Mouse (Mus musculus) limb, embryonic 12.5 days (tissue): ENCODE measurements around the gene Cask. TPM values are rescaled to one million over a fixed set of nuclear protein-coding genes. Genes with fewer than 3 reads are reported as not detected.
"Not testable (repeated sequence)": the region's sequence is repeated elsewhere in the genome, so short reads cannot be mapped to it uniquely, and the experiment has no call there.

ENCODE experiments used
- ATAC-seq: fragments of 200-750 bp; cut with Nextera tagmentation; 2 replicates; pipeline ENCODE4 v1.8.0; 2017; ENCODE audit warnings: low read depth, moderate TSS enrichment; ENCODE audit not compliant: insufficient number of reproducible peaks, insufficient read depth, low FRiP score, low TSS enrichment
- H3K27ac ChIP-seq: fragments of 300-500 bp; sonication (generic); 2 replicates; pipeline ENCODE4 v1.5.1; 2016; ENCODE audit warnings: mild to moderate bottlenecking, moderate library complexity
- H3K27me3 ChIP-seq: fragments of 300-500 bp; sonication (generic); 2 replicates; pipeline ENCODE4 v1.6.1; 2016; ENCODE audit warnings: mild to moderate bottlenecking, moderate library complexity
- H3K36me3 ChIP-seq: fragments of 300-500 bp; sonication (generic); 2 replicates; pipeline ENCODE4 v1.6.1; 2016; ENCODE audit warnings: mild to moderate bottlenecking, moderate library complexity
- H3K4me1 ChIP-seq: fragments of 300-500 bp; sonication (generic); replicated peaks from 2 replicates; pipeline ENCODE4 v1.6.1; 2016
- H3K4me2 ChIP-seq: fragments of 300-500 bp; sonication (generic); 2 replicates; pipeline ENCODE4 v1.6.1; 2016; ENCODE audit warnings: mild to moderate bottlenecking, moderate library complexity
- H3K4me3 ChIP-seq: fragments of 300-500 bp; sonication (generic); replicated peaks from 2 replicates; pipeline ENCODE4 v1.5.1; 2016; ENCODE audit warnings: mild to moderate bottlenecking
- H3K9ac ChIP-seq: fragments of 300-500 bp; sonication (generic); replicated peaks from 2 replicates; pipeline ENCODE4 v1.6.1; 2016; ENCODE audit warnings: mild to moderate bottlenecking, moderate library complexity
- H3K9me3 ChIP-seq: fragments of 300-500 bp; sonication (generic); 2 replicates; pipeline ENCODE4 v1.6.1; 2016; ENCODE audit warnings: mild to moderate bottlenecking, moderate library complexity
- WGBS: fragments of 180-500 bp; shearing (Covaris S2); methylation state at CpG from one replicate; pipeline ENCODE4 v1.1.7; 2016; 5-methylcytosine and 5-hydroxymethylcytosine counted together
- polyA plus RNA-seq: library from polyadenylated mRNA; unstranded; fragments of >200 nt; fragmentation: Nextera tagmentation; extraction: Ambion mirVana; gene quantifications from 2 replicates; pipeline ENCODE4 v1.2.1, GENCODE M21; 2016

Gene Cask
- polyA plus RNA-seq, 1 experiment from 2014 or later: 14.1 TPM

GRCm38 (mm10) chrX:13822792-13823191, 28.4 kb downstream of the Cask start:
- H3K9ac ChIP-seq: no peak overlapping the region
- no peak overlapping the region for H3K4me3 ChIP-seq
- ATAC-seq: no peak
- 91% methylated on average over 1 of the region's 1 CpGs for WGBS
- no peak overlapping the region for H3K27ac ChIP-seq
- H3K4me1 ChIP-seq: no peaks in the 10 kb centered on the region
- no peaks in the 10 kb centered on the region for H3K36me3 ChIP-seq
- no peaks in the 10 kb centered on the region for H3K27me3 ChIP-seq
- no peaks in the 10 kb centered on the region for H3K9me3 ChIP-seq
- no peak overlapping the region for H3K4me2 ChIP-seq

- no peaks in the 10 kb centered on the region for H3K27me3 ChIP-seq
- H3K27ac ChIP-seq: no peak overlapping the region
- no peak overlapping the region for H3K4me3 ChIP-seq
- 54% methylated on average over 2 of the region's 2 CpGs for WGBS
- H3K9ac ChIP-seq: no peak overlapping the region
- H3K4me2 ChIP-seq: no peak overlapping the region
- H3K4me1 ChIP-seq: no peaks in the 10 kb centered on the region
- no peaks in the 10 kb centered on the region for H3K36me3 ChIP-seq
- no peaks in the 10 kb centered on the region for H3K9me3 ChIP-seq
- ATAC-seq: no peak
Measured at GRCm38 (mm10) chrX:13798754-13799153, 52.4 kb downstream of the Cask start.

GRCm38 (mm10) chrX:13765672-13766071, 85.5 kb downstream of the Cask start:
- H3K4me2 ChIP-seq: no peak overlapping the region
- no peaks in the 10 kb centered on the region for H3K27me3 ChIP-seq
- whole genome bisulfite sequencing: 91% methylated on average over 1 of the region's 1 CpGs
- H3K9ac ChIP-seq: no peak overlapping the region
- no peak for ATAC-seq
- H3K27ac ChIP-seq: no peak overlapping the region
- no peaks in the 10 kb centered on the region for H3K4me1 ChIP-seq
- no peaks in the 10 kb centered on the region for H3K36me3 ChIP-seq
- H3K9me3 ChIP-seq: 0 out of 2 replicates have a peak, but pooled peaks cover 3% of the 10 kb centered on the region
- H3K4me3 ChIP-seq: no peak overlapping the region

- 0 out of 2 replicates have a peak, but pooled peaks cover 3% of the 10 kb centered on the region for H3K9me3 ChIP-seq
- WGBS: 90% methylated on average over 1 of the region's 1 CpGs
Measured at GRCm38 (mm10) chrX:13765024-13765423, 86.1 kb downstream of the Cask start.

GRCm38 (mm10) chrX:13757279-13758005, 93.7 kb downstream of the Cask start:
- Histone ChIP-seq H3K9ac (no peak overlapping the region), H3K9me3 (no peaks in the 10 kb centered on the region), H3K36me3 (no peaks in the 10 kb centered on the region), H3K4me3 (no peak overlapping the region), H3K4me1 (no peaks in the 10 kb centered on the region), H3K27ac (no peak overlapping the region), H3K27me3 (no peaks in the 10 kb centered on the region), H3K4me2 (no peak overlapping the region)
- WGBS: 43% methylated on average over 3 of the region's 3 CpGs
- ATAC-seq: no peak

More at GRCm38 (mm10) chrX:13765024-13765423, 86.1 kb downstream of the Cask start:
- Histone ChIP-seq H3K4me1 (no peaks in the 10 kb centered on the region), H3K9ac (no peak overlapping the region), H3K4me3 (no peak overlapping the region), H3K36me3 (no peaks in the 10 kb centered on the region), H3K4me2 (no peak overlapping the region), H3K27ac (no peak overlapping the region), H3K27me3 (no peaks in the 10 kb centered on the region)
- no peak for ATAC-seq

- Histone ChIP-seq H3K4me2 (no peak overlapping the region), H3K9ac (no peak overlapping the region), H3K9me3 (no peaks in the 10 kb centered on the region), H3K4me3 (no peak overlapping the region), H3K27me3 (no peaks in the 10 kb centered on the region), H3K27ac (no peak overlapping the region), H3K4me1 (no peaks in the 10 kb centered on the region), H3K36me3 (no peaks in the 10 kb centered on the region)
- ATAC-seq: no peak
- WGBS: 71% methylated on average over 2 of the region's 2 CpGs
Measured at GRCm38 (mm10) chrX:13741110-13741509, 110.1 kb downstream of the Cask start.

- H3K27me3 ChIP-seq, ATAC-seq, H3K36me3 ChIP-seq: not testable (repeated sequence)
Measured at GRCm38 (mm10) chrX:13730785-13731184, 120.4 kb downstream of the Cask start.

GRCm38 (mm10) chrX:13729835-13730480, 121.2 kb downstream of the Cask start:
- 79% methylated on average over 1 of the region's 1 CpGs for WGBS

More at GRCm38 (mm10) chrX:13730785-13731184, 120.4 kb downstream of the Cask start:
- H3K4me1 ChIP-seq, H3K4me3 ChIP-seq, H3K9ac ChIP-seq, H3K4me2 ChIP-seq, H3K27ac ChIP-seq, H3K9me3 ChIP-seq: not testable (repeated sequence)

GRCm38 (mm10) chrX:13725573-13726403, 125.4 kb downstream of the Cask start:
- Histone ChIP-seq H3K36me3 (no peaks in the 10 kb centered on the region), H3K9me3 (no peaks in the 10 kb centered on the region), H3K4me1 (no peaks in the 10 kb centered on the region), H3K4me2 (no peak overlapping the region), H3K4me3 (no peak overlapping the region), H3K27ac (no peak overlapping the region), H3K27me3 (no peaks in the 10 kb centered on the region), H3K9ac (no peak overlapping the region)
- 83% methylated on average over 8 of the region's 8 CpGs for WGBS
- no peak for ATAC-seq

More at GRCm38 (mm10) chrX:13729835-13730480, 121.2 kb downstream of the Cask start:
- no peak for ATAC-seq
- Histone ChIP-seq H3K4me2 (no peak overlapping the region), H3K4me1 (no peaks in the 10 kb centered on the region), H3K4me3 (no peak overlapping the region), H3K27me3 (no peaks in the 10 kb centered on the region), H3K9ac (no peak overlapping the region), H3K27ac (no peak overlapping the region), H3K36me3 (no peaks in the 10 kb centered on the region), H3K9me3 (no peaks in the 10 kb centered on the region)

GRCm38 (mm10) chrX:13720296-13720829, 130.8 kb downstream of the Cask start:
- no peaks in the 10 kb centered on the region for H3K9me3 ChIP-seq
- no peak overlapping the region for H3K9ac ChIP-seq
- no peaks in the 10 kb centered on the region for H3K36me3 ChIP-seq
- no peaks in the 10 kb centered on the region for H3K4me1 ChIP-seq
- H3K4me3 ChIP-seq: no peak overlapping the region
- H3K4me2 ChIP-seq: no peak overlapping the region
- H3K27me3 ChIP-seq: no peaks in the 10 kb centered on the region
- ATAC-seq: no peak
- whole genome bisulfite sequencing: 71% methylated on average over 7 of the region's 7 CpGs
- H3K27ac ChIP-seq: no peak overlapping the region

- no peaks in the 10 kb centered on the region for H3K9me3 ChIP-seq
- 71% methylated on average over 1 of the region's 1 CpGs for WGBS
- H3K36me3 ChIP-seq: no peaks in the 10 kb centered on the region
- no peaks in the 10 kb centered on the region for H3K27me3 ChIP-seq
- H3K4me3 ChIP-seq: no peak overlapping the region
- no peaks in the 10 kb centered on the region for H3K4me1 ChIP-seq
- no peak overlapping the region for H3K4me2 ChIP-seq
- no peak for ATAC-seq
- H3K9ac ChIP-seq: no peak overlapping the region
- no peak overlapping the region for H3K27ac ChIP-seq
Measured at GRCm38 (mm10) chrX:13718283-13718682, 132.9 kb downstream of the Cask start.
